Mouse (Mus musculus): ENCODE data around the gene Ank. TPM values are rescaled to one million over a fixed set of nuclear protein-coding genes. Genes with fewer than 3 reads are reported as not detected.

Ank gene
- total and polyA plus RNA-seq, 3 experiments: 0.04 to 0.15 TPM; not detected in 1

- Histone ChIP-seq H3K4me3 (ENCODE audit: control insufficient read depth in 1 of 2, insufficient read depth in 1 of 2, low read depth in 2 of 2, low read length in 2 of 2) (no peak overlapping the region), H3K9ac (ENCODE audit: control insufficient read depth, low read depth, low read length, poor library complexity, severe bottlenecking) (no peak overlapping the region), H3K36me3 (ENCODE audit: control insufficient read depth in 1 of 2, insufficient read depth in 2 of 2, low read length in 2 of 2) (no peaks in the 10 kb centered on the region), H3K27me3 (ENCODE audit: control insufficient read depth in 1 of 2, insufficient read depth in 2 of 2, low read length in 2 of 2) (no peaks in the 10 kb centered on the region), H3K4me1 (ENCODE audit: control insufficient read depth in 1 of 2, insufficient read depth in 2 of 2, low read length in 2 of 2) (no peaks in the 10 kb centered on the region), H3K79me2 (ENCODE audit: control insufficient read depth, insufficient read depth, low read length, poor library complexity) (no peaks in the 10 kb centered on the region), H3K27ac (ENCODE audit: control insufficient read depth, low read depth, low read length) (no peak overlapping the region), H3K9me3 (replicated peaks; ENCODE audit: insufficient read depth, low read length) (no peaks in the 10 kb centered on the region)
- TF ChIP-seq MAFK (IDR thresholded peaks at IDR 0.05; ENCODE audit: borderline replicate concordance, low read depth, low read length) (no peak), POLR2AphosphoS5 (IDR thresholded peaks at IDR 0.05; ENCODE audit: borderline replicate concordance, low read depth, low read length) (no peak), SMC3 (IDR thresholded peaks at IDR 0.05; ENCODE audit: low read depth, low read length) (no peak), RAD21 (IDR thresholded peaks at IDR 0.05; ENCODE audit: low read depth, low read length) (no peak), MYC (IDR thresholded peaks at IDR 0.05; ENCODE audit: low read depth, low read length) (no peak)
- DNase-seq (ENCODE audit: low read depth, low spot score): no peak
Measured at GRCm38 (mm10) chr15:27530023-27530422, 63.5 kb downstream of the Ank start.

GRCm38 (mm10) chr15:27533036-27533435 is 66.6 kb downstream of the Ank start:
- no peak for TF ChIP-seq CTCF (IDR thresholded peaks at IDR 0.05 in 2 of 3, conservative IDR thresholded peaks at IDR 0.05 in 1 of 3; ENCODE audit: control insufficient read depth in 1 of 3, insufficient read depth in 1 of 3, low read depth in 2 of 3, low read length in 3 of 3, poor library complexity in 1 of 3, severe bottlenecking in 1 of 3)
- no peak for TF ChIP-seq MXI1 (IDR thresholded peaks at IDR 0.05; ENCODE audit: low read depth, low read length)
- no peak for TF ChIP-seq MAX (IDR thresholded peaks at IDR 0.05; ENCODE audit: low read length)
- no peak for TF ChIP-seq RCOR1 (IDR thresholded peaks at IDR 0.05; ENCODE audit: low read depth, low read length)
- peak; percentile 57 for TF ChIP-seq NRF1 (IDR thresholded peaks at IDR 0.05; ENCODE audit: insufficient read depth, low read depth, low read length, poor library complexity, severe bottlenecking)
- TF ChIP-seq MEF2A (IDR thresholded peaks at IDR 0.05; ENCODE audit: extremely low read depth, insufficient replicate concordance, low read depth, low read length, poor library complexity, severe bottlenecking): no peak
- no peaks in the 10 kb centered on the region for H3K27me3 ChIP-seq (ENCODE audit: control insufficient read depth in 1 of 2, insufficient read depth in 2 of 2, low read length in 2 of 2)
- no peaks in the 10 kb centered on the region for H3K9me3 ChIP-seq (replicated peaks; ENCODE audit: insufficient read depth, low read length)
- H3K27ac ChIP-seq (ENCODE audit: control insufficient read depth, low read depth, low read length): no peak overlapping the region
- no peak overlapping the region for H3K4me3 ChIP-seq (ENCODE audit: control insufficient read depth in 1 of 2, insufficient read depth in 1 of 2, low read depth in 2 of 2, low read length in 2 of 2)
- H3K79me2 ChIP-seq (ENCODE audit: control insufficient read depth, insufficient read depth, low read length, poor library complexity): no peaks in the 10 kb centered on the region
- peak; percentile 9 for DNase-seq (ENCODE audit: low read depth, low spot score)
- no peaks in the 10 kb centered on the region for H3K4me1 ChIP-seq (ENCODE audit: control insufficient read depth in 1 of 2, insufficient read depth in 2 of 2, low read length in 2 of 2)
- H3K36me3 ChIP-seq (ENCODE audit: control insufficient read depth in 1 of 2, insufficient read depth in 2 of 2, low read length in 2 of 2): no peaks in the 10 kb centered on the region
- H3K9ac ChIP-seq (ENCODE audit: control insufficient read depth, low read depth, low read length, poor library complexity, severe bottlenecking): no peak overlapping the region

- Histone ChIP-seq H3K9me3 (replicated peaks; ENCODE audit: insufficient read depth, low read length) (no peaks in the 10 kb centered on the region), H3K27ac (ENCODE audit: control insufficient read depth, low read depth, low read length) (no peak overlapping the region), H3K27me3 (ENCODE audit: control insufficient read depth in 1 of 2, insufficient read depth in 2 of 2, low read length in 2 of 2) (no peaks in the 10 kb centered on the region), H3K9ac (ENCODE audit: control insufficient read depth, low read depth, low read length, poor library complexity, severe bottlenecking) (no peak overlapping the region), H3K4me3 (ENCODE audit: control insufficient read depth in 1 of 2, insufficient read depth in 1 of 2, low read depth in 2 of 2, low read length in 2 of 2) (no peak overlapping the region), H3K36me3 (ENCODE audit: control insufficient read depth in 1 of 2, insufficient read depth in 2 of 2, low read length in 2 of 2) (no peaks in the 10 kb centered on the region), H3K4me1 (ENCODE audit: control insufficient read depth in 1 of 2, insufficient read depth in 2 of 2, low read length in 2 of 2) (no peaks in the 10 kb centered on the region), H3K79me2 (ENCODE audit: control insufficient read depth, insufficient read depth, low read length, poor library complexity) (no peaks in the 10 kb centered on the region)
- TF ChIP-seq TBP (IDR thresholded peaks at IDR 0.05; ENCODE audit: low read depth, low read length): no peak
- TF ChIP-seq GABPA (IDR thresholded peaks at IDR 0.05; ENCODE audit: low read depth, low read length): no peak
- no peak for TF ChIP-seq JUND (IDR thresholded peaks at IDR 0.05; ENCODE audit: low read depth, low read length)
- no peak for TF ChIP-seq UBTF (IDR thresholded peaks at IDR 0.05; ENCODE audit: borderline replicate concordance, insufficient read depth, low read depth, low read length)
- TF ChIP-seq ZNF384 (IDR thresholded peaks at IDR 0.05; ENCODE audit: low read depth, low read length): no peak
- DNase-seq (ENCODE audit: low read depth, low spot score): no peak
Measured at GRCm38 (mm10) chr15:27535681-27536080, 69.2 kb downstream of the Ank start.

Measured in MEL (cell line).